Mouse (Mus musculus): ENCODE measurements around the gene Cenph. TPM values are rescaled to one million over a fixed set of nuclear protein-coding genes. Genes with fewer than 3 reads are reported as not detected.

Gene Cenph
- polyA plus RNA-seq, 1 experiment: 3.9 TPM

- H3K27me3 ChIP-seq (ENCODE audit: control insufficient read depth, insufficient read depth, low read length): no peaks in the 10 kb centered on the region
- H3K27ac ChIP-seq (ENCODE audit: control insufficient read depth, insufficient read depth, low read depth, low read length): no peak overlapping the region
- H3K4me1 ChIP-seq (ENCODE audit: control insufficient read depth, insufficient read depth, low read length): no peaks in the 10 kb centered on the region
- H3K4me3 ChIP-seq (ENCODE audit: control insufficient read depth, low read depth, low read length): no peak overlapping the region
- TF ChIP-seq POLR2A (IDR thresholded peaks at IDR 0.05; ENCODE audit: control insufficient read depth, low read depth, low read length) (no peak), CTCF (IDR thresholded peaks at IDR 0.05; ENCODE audit: control insufficient read depth, insufficient read depth, insufficient replicate concordance, low read depth, low read length) (no peak)
- H3K36me3 ChIP-seq (ENCODE audit: control insufficient read depth, insufficient read depth, low read length): no peaks in the 10 kb centered on the region; the same call in 1 of the 2 replicates
Observed at GRCm38 (mm10) chr13:100715467-100715866, 60.2 kb downstream of the Cenph start.

Other genes with a start within 250 kb of the Cenph start
- gene Ocln, start 223.2 kb downstream of the Cenph start, polyA plus RNA-seq (2012; rRNA removed): 1.9 and 3.0 TPM in 2 replicates
- gene Marveld2, start 158.9 kb downstream of the Cenph start, polyA plus RNA-seq (2012; rRNA removed): 0.85 and 1.1 TPM in 2 replicates
- 203 and 359 TPM in 2 replicates for gene Ak6, start 124.9 kb downstream of the Cenph start, polyA plus RNA-seq (2012; rRNA removed)
- 12.3 and 12.7 TPM in 2 replicates for gene Rad17, start 124.8 kb downstream of the Cenph start, polyA plus RNA-seq (2012; rRNA removed)
- 649 and 666 TPM in 2 replicates for gene Taf9, start 124.3 kb downstream of the Cenph start, polyA plus RNA-seq (2012; rRNA removed)
- gene Ccdc125, start 106.2 kb downstream of the Cenph start, polyA plus RNA-seq (2012; rRNA removed): 0.12 and 0.20 TPM in 2 replicates
- 11.8 and 11.9 TPM in 2 replicates for gene Cdk7, start 45.0 kb downstream of the Cenph start, polyA plus RNA-seq (2012; rRNA removed)
- 143 and 149 TPM in 2 replicates for gene Mrps36, start 31.2 kb downstream of the Cenph start, polyA plus RNA-seq (2012; rRNA removed)
- 39.9 and 41.6 TPM in 2 replicates for gene Ccnb1, start 10.7 kb upstream of the Cenph start, polyA plus RNA-seq (2012; rRNA removed)
- 8.9 and 12.5 TPM in 2 replicates for gene Slc30a5, start 57.5 kb upstream of the Cenph start, polyA plus RNA-seq (2012; rRNA removed)

All from testis, adult 2 months (tissue).